Mouse (Mus musculus) heart, postnatal 0 days (tissue): ENCODE measurements around the gene Magi1.

Experiments used
- CTCF ChIP-seq: IDR thresholded peaks from 2 replicates; pipeline ENCODE4 v1.5.1; 2016; ENCODE audit warnings: antibody characterized with exemption, control low read depth, low read depth
- EP300 ChIP-seq: IDR thresholded peaks from 2 replicates; pipeline ENCODE4 v1.6.1; 2016; ENCODE audit warnings: antibody characterized with exemption, low read depth

GRCm38 (mm10) chr6:93826875-93827274 lies 456.8 kb downstream of the Magi1 start:
- TF ChIP-seq CTCF (no peak), EP300 (no peak)
